Mouse (Mus musculus) lung, postnatal 0 days (tissue): Measurements from ENCODE around the gene Sncg.

Source experiments
- CTCF ChIP-seq: IDR thresholded peaks from 2 replicates; pipeline ENCODE4 v1.5.1; 2016; ENCODE audit warnings: antibody characterized with exemption, mild to moderate bottlenecking
- EP300 ChIP-seq: IDR thresholded peaks from 2 replicates; pipeline ENCODE4 v1.6.1; 2016; ENCODE audit warnings: antibody characterized with exemption, mild to moderate bottlenecking, control low read depth

GRCm38 (mm10) chr14:34332476-34332875 lies 42.1 kb downstream of the Sncg start:
- TF ChIP-seq CTCF = no peak
- no peak for TF ChIP-seq EP300
